Mouse (Mus musculus): ENCODE data around the gene Hnrnpl. TPM values are rescaled to one million over a fixed set of nuclear protein-coding genes. Genes with fewer than 3 reads are reported as not detected.

Gene Hnrnpl
- polyA plus RNA-seq, 1 experiment: 140 TPM

- peaks cover 4% of the 10 kb centered on the region; the same call in 1 of the 2 replicates for H3K4me1 ChIP-seq (ENCODE audit: control insufficient read depth, insufficient read depth, insufficient read length, low read length)
- peaks cover 7% of the 10 kb centered on the region; the same call in 1 of the 2 replicates for H3K36me3 ChIP-seq (ENCODE audit: control insufficient read depth, insufficient read depth, low read length)
- H3K27ac ChIP-seq (ENCODE audit: insufficient read depth, low read depth, low read length): no peak overlapping the region
- no peaks in the 10 kb centered on the region for H3K27me3 ChIP-seq (ENCODE audit: control insufficient read depth, insufficient read depth, low read length)
- no peak overlapping the region for H3K4me3 ChIP-seq (ENCODE audit: low read depth, low read length)
- 84% methylated on average over 9 of the region's 9 CpGs for WGBS
- no peak for TF ChIP-seq POLR2A (IDR thresholded peaks at IDR 0.05; ENCODE audit: low read depth, low read length)
- no peak for TF ChIP-seq CTCF (IDR thresholded peaks at IDR 0.05; ENCODE audit: extremely low read depth, insufficient read length, insufficient replicate concordance, low read depth, low read length)
These were observed 29.5 kb upstream of the Hnrnpl start for GRCm38 (mm10) chr7:28778825-28779224.

- Histone ChIP-seq H3K4me1 (ENCODE audit: control insufficient read depth, insufficient read depth, insufficient read length, low read length) (peaks cover 4% of the 10 kb centered on the region; the same call in 1 of the 2 replicates), H3K36me3 (ENCODE audit: control insufficient read depth, insufficient read depth, low read length) (peaks cover 8% of the 10 kb centered on the region; the same call in 1 of the 2 replicates), H3K4me3 (ENCODE audit: low read depth, low read length) (no peak overlapping the region), H3K27ac (ENCODE audit: insufficient read depth, low read depth, low read length) (peak overlapping the region; percentile 74), H3K27me3 (ENCODE audit: control insufficient read depth, insufficient read depth, low read length) (no peaks in the 10 kb centered on the region)
- no peak for TF ChIP-seq POLR2A (IDR thresholded peaks at IDR 0.05; ENCODE audit: low read depth, low read length)
- TF ChIP-seq CTCF (IDR thresholded peaks at IDR 0.05; ENCODE audit: extremely low read depth, insufficient read length, insufficient replicate concordance, low read depth, low read length): peak; percentile 87
- 35% methylated on average over 6 of the region's 6 CpGs for WGBS
These were observed 28.2 kb upstream of the Hnrnpl start for GRCm38 (mm10) chr7:28780067-28780658.

- 71% methylated on average over 7 of the region's 7 CpGs for WGBS
- H3K36me3 ChIP-seq (ENCODE audit: control insufficient read depth, insufficient read depth, low read length): peaks cover 13% of the 10 kb centered on the region; the same call in 1 of the 2 replicates
- no peak overlapping the region for H3K4me3 ChIP-seq (ENCODE audit: low read depth, low read length)
- H3K27ac ChIP-seq (ENCODE audit: insufficient read depth, low read depth, low read length): peak overlapping the region; percentile 74
- peaks cover 4% of the 10 kb centered on the region; the same call in 1 of the 2 replicates for H3K4me1 ChIP-seq (ENCODE audit: control insufficient read depth, insufficient read depth, insufficient read length, low read length)
- TF ChIP-seq POLR2A (IDR thresholded peaks at IDR 0.05; ENCODE audit: low read depth, low read length): no peak
- no peak for TF ChIP-seq CTCF (IDR thresholded peaks at IDR 0.05; ENCODE audit: extremely low read depth, insufficient read length, insufficient replicate concordance, low read depth, low read length)
- H3K27me3 ChIP-seq (ENCODE audit: control insufficient read depth, insufficient read depth, low read length): no peaks in the 10 kb centered on the region
These were observed 27.5 kb upstream of the Hnrnpl start for GRCm38 (mm10) chr7:28780857-28781256.

GRCm38 (mm10) chr7:28781261-28781663 lies 27.1 kb upstream of the Hnrnpl start:
- WGBS: 81% methylated on average over 8 of the region's 8 CpGs
- peak overlapping the region; percentile 74 for H3K27ac ChIP-seq (ENCODE audit: insufficient read depth, low read depth, low read length)
- H3K4me1 ChIP-seq (ENCODE audit: control insufficient read depth, insufficient read depth, insufficient read length, low read length): peaks cover 4% of the 10 kb centered on the region; the same call in 1 of the 2 replicates
- H3K4me3 ChIP-seq (ENCODE audit: low read depth, low read length): no peak overlapping the region
- H3K36me3 ChIP-seq (ENCODE audit: control insufficient read depth, insufficient read depth, low read length): peaks cover 13% of the 10 kb centered on the region; the same call in 1 of the 2 replicates
- no peak for TF ChIP-seq POLR2A (IDR thresholded peaks at IDR 0.05; ENCODE audit: low read depth, low read length)
- no peak for TF ChIP-seq CTCF (IDR thresholded peaks at IDR 0.05; ENCODE audit: extremely low read depth, insufficient read length, insufficient replicate concordance, low read depth, low read length)
- no peaks in the 10 kb centered on the region for H3K27me3 ChIP-seq (ENCODE audit: control insufficient read depth, insufficient read depth, low read length)

GRCm38 (mm10) chr7:28785161-28785560 lies 23.2 kb upstream of the Hnrnpl start:
- WGBS: 84% methylated on average over 5 of the region's 5 CpGs
- Histone ChIP-seq H3K4me3 (ENCODE audit: low read depth, low read length) (no peak overlapping the region), H3K36me3 (ENCODE audit: control insufficient read depth, insufficient read depth, low read length) (peaks cover 7% of the 10 kb centered on the region; the same call in 1 of the 2 replicates), H3K27me3 (ENCODE audit: control insufficient read depth, insufficient read depth, low read length) (no peaks in the 10 kb centered on the region), H3K27ac (ENCODE audit: insufficient read depth, low read depth, low read length) (no peak overlapping the region), H3K4me1 (ENCODE audit: control insufficient read depth, insufficient read depth, insufficient read length, low read length) (peaks cover 4% of the 10 kb centered on the region)
- TF ChIP-seq POLR2A (IDR thresholded peaks at IDR 0.05; ENCODE audit: low read depth, low read length) (no peak), CTCF (IDR thresholded peaks at IDR 0.05; ENCODE audit: extremely low read depth, insufficient read length, insufficient replicate concordance, low read depth, low read length) (no peak)

- Histone ChIP-seq H3K27me3 (ENCODE audit: control insufficient read depth, insufficient read depth, low read length) (no peaks in the 10 kb centered on the region), H3K4me1 (ENCODE audit: control insufficient read depth, insufficient read depth, insufficient read length, low read length) (peaks cover 5% of the 10 kb centered on the region), H3K27ac (ENCODE audit: insufficient read depth, low read depth, low read length) (no peak overlapping the region), H3K36me3 (ENCODE audit: control insufficient read depth, insufficient read depth, low read length) (peaks cover 7% of the 10 kb centered on the region; the same call in 1 of the 2 replicates), H3K4me3 (ENCODE audit: low read depth, low read length) (no peak overlapping the region)
- 91% methylated on average over 9 of the region's 9 CpGs for WGBS
- TF ChIP-seq CTCF (IDR thresholded peaks at IDR 0.05; ENCODE audit: extremely low read depth, insufficient read length, insufficient replicate concordance, low read depth, low read length) (no peak), POLR2A (IDR thresholded peaks at IDR 0.05; ENCODE audit: low read depth, low read length) (no peak)
These were observed 20.5 kb upstream of the Hnrnpl start for GRCm38 (mm10) chr7:28787884-28788283.

GRCm38 (mm10) chr7:28788307-28789195 lies 19.8 kb upstream of the Hnrnpl start, which contains the start of gene Rinl:
Gene Rinl, plus strand, starts transcription at chr7:28788969.
- WGBS: 49% methylated on average over 5 of the region's 5 CpGs
- TF ChIP-seq CTCF (IDR thresholded peaks at IDR 0.05; ENCODE audit: extremely low read depth, insufficient read length, insufficient replicate concordance, low read depth, low read length): no peak
- no peak for TF ChIP-seq POLR2A (IDR thresholded peaks at IDR 0.05; ENCODE audit: low read depth, low read length)
- H3K36me3 ChIP-seq (ENCODE audit: control insufficient read depth, insufficient read depth, low read length): peaks cover 7% of the 10 kb centered on the region; the same call in 1 of the 2 replicates
- H3K4me3 ChIP-seq (ENCODE audit: low read depth, low read length): peak within 1 kb of the TSS; percentile 51
- H3K27ac ChIP-seq (ENCODE audit: insufficient read depth, low read depth, low read length): peak within 1 kb of the TSS; percentile 56
- H3K4me1 ChIP-seq (ENCODE audit: control insufficient read depth, insufficient read depth, insufficient read length, low read length): peaks cover 5% of the 10 kb centered on the region
- H3K27me3 ChIP-seq (ENCODE audit: control insufficient read depth, insufficient read depth, low read length): no peaks in the 10 kb centered on the region
